Mouse (Mus musculus): ENCODE measurements around the gene A130010J15Rik. TPM values are rescaled to one million over a fixed set of nuclear protein-coding genes. Genes with fewer than 3 reads are reported as not detected.
A peak's percentile ranks its signal among the peaks of the same experiment; 100 is the strongest.

Gene A130010J15Rik
- total and polyA plus RNA-seq, 2 experiments from 2014 or later, result 8.9 to 11.2 TPM

GRCm38 (mm10) chr1:193181104-193181503 lies 13.3 kb downstream of the A130010J15Rik start:
- Histone ChIP-seq H3K36me3 (ENCODE audit: insufficient read depth, low read length) (no peaks in the 10 kb centered on the region), H3K9me3 (ENCODE audit: low read length) (no peaks in the 10 kb centered on the region), H3K9ac (replicated peaks; ENCODE audit: low read length) (no peak overlapping the region), H3K4me2 (ENCODE audit: low read depth, low read length) (no peak overlapping the region), H3K27me3 (ENCODE audit: insufficient read depth, low read length) (no peaks in the 10 kb centered on the region), H3K27ac (no peak overlapping the region), H3K4me3 (ENCODE audit: low read length) (no peak overlapping the region), H3K4me1 (ENCODE audit: insufficient read depth, low read length) (no peaks in the 10 kb centered on the region)
- DNase-seq (ENCODE audit: low spot score) (no peak), ATAC-seq (no peak)
- 89% methylated on average over 3 of the region's 3 CpGs for WGBS
- TF ChIP-seq CTCF (IDR thresholded peaks at IDR 0.05; ENCODE audit: low read depth), result no peak

- Histone ChIP-seq H3K4me2 (ENCODE audit: low read depth, low read length) (no peak overlapping the region), H3K4me1 (ENCODE audit: insufficient read depth, low read length) (0 out of 2 replicates have a peak, but pooled peaks cover 3% of the 10 kb centered on the region), H3K4me3 (ENCODE audit: low read length) (no peak overlapping the region), H3K36me3 (ENCODE audit: insufficient read depth, low read length) (no peaks in the 10 kb centered on the region), H3K9me3 (ENCODE audit: low read length) (no peaks in the 10 kb centered on the region), H3K27me3 (ENCODE audit: insufficient read depth, low read length) (no peaks in the 10 kb centered on the region), H3K9ac (replicated peaks; ENCODE audit: low read length) (no peak overlapping the region), H3K27ac (0 out of 2 replicates have a peak overlapping the region, but pooled peaks have one; percentile 12)
- WGBS, result 85% methylated on average over 6 of the region's 6 CpGs
- ATAC-seq, result no peak
- no peak for DNase-seq (ENCODE audit: low spot score)
- no peak for TF ChIP-seq CTCF (IDR thresholded peaks at IDR 0.05; ENCODE audit: low read depth)
Observed at GRCm38 (mm10) chr1:193188257-193188656, 20.4 kb downstream of the A130010J15Rik start.

GRCm38 (mm10) chr1:193189151-193189621 lies 21.3 kb downstream of the A130010J15Rik start:
- no peaks in the 10 kb centered on the region for H3K36me3 ChIP-seq (ENCODE audit: insufficient read depth, low read length)
- no peak overlapping the region for H3K9ac ChIP-seq (replicated peaks; ENCODE audit: low read length)
- peak; percentile 50 for DNase-seq (ENCODE audit: low spot score)
- TF ChIP-seq CTCF (IDR thresholded peaks at IDR 0.05; ENCODE audit: low read depth), result no peak
- H3K9me3 ChIP-seq (ENCODE audit: low read length), result no peaks in the 10 kb centered on the region
- WGBS, result 33% methylated on average over 9 of the region's 9 CpGs
- ATAC-seq, result peak; percentile 79
- peak overlapping the region; percentile 64 for H3K27ac ChIP-seq
- H3K4me2 ChIP-seq (ENCODE audit: low read depth, low read length), result no peak overlapping the region
- no peak overlapping the region for H3K4me3 ChIP-seq (ENCODE audit: low read length)
- 0 out of 2 replicates have a peak, but pooled peaks cover 3% of the 10 kb centered on the region for H3K4me1 ChIP-seq (ENCODE audit: insufficient read depth, low read length)
- H3K27me3 ChIP-seq (ENCODE audit: insufficient read depth, low read length), result no peaks in the 10 kb centered on the region

GRCm38 (mm10) chr1:193189771-193190170 lies 21.9 kb downstream of the A130010J15Rik start:
- Histone ChIP-seq H3K9me3 (ENCODE audit: low read length) (no peaks in the 10 kb centered on the region), H3K27ac (peak overlapping the region; percentile 64), H3K9ac (replicated peaks; ENCODE audit: low read length) (no peak overlapping the region), H3K4me3 (ENCODE audit: low read length) (no peak overlapping the region), H3K36me3 (ENCODE audit: insufficient read depth, low read length) (no peaks in the 10 kb centered on the region), H3K27me3 (ENCODE audit: insufficient read depth, low read length) (no peaks in the 10 kb centered on the region), H3K4me1 (ENCODE audit: insufficient read depth, low read length) (0 out of 2 replicates have a peak, but pooled peaks cover 3% of the 10 kb centered on the region), H3K4me2 (ENCODE audit: low read depth, low read length) (no peak overlapping the region)
- DNase-seq (ENCODE audit: low spot score), result no peak
- no peak for ATAC-seq
- WGBS, result 58% methylated on average over 3 of the region's 3 CpGs
- no peak for TF ChIP-seq CTCF (IDR thresholded peaks at IDR 0.05; ENCODE audit: low read depth)

- ATAC-seq (no peak), DNase-seq (ENCODE audit: low spot score) (no peak)
- Histone ChIP-seq H3K36me3 (ENCODE audit: insufficient read depth, low read length) (no peaks in the 10 kb centered on the region), H3K9ac (replicated peaks; ENCODE audit: low read length) (no peak overlapping the region), H3K9me3 (ENCODE audit: low read length) (no peaks in the 10 kb centered on the region), H3K27ac (no peak overlapping the region), H3K4me1 (ENCODE audit: insufficient read depth, low read length) (0 out of 2 replicates have a peak, but pooled peaks cover 3% of the 10 kb centered on the region), H3K4me3 (ENCODE audit: low read length) (no peak overlapping the region), H3K27me3 (ENCODE audit: insufficient read depth, low read length) (no peaks in the 10 kb centered on the region), H3K4me2 (ENCODE audit: low read depth, low read length) (no peak overlapping the region)
- no peak for TF ChIP-seq CTCF (IDR thresholded peaks at IDR 0.05; ENCODE audit: low read depth)
- WGBS, result 87% methylated on average over 7 of the region's 7 CpGs
Observed at GRCm38 (mm10) chr1:193191675-193192283, 23.9 kb downstream of the A130010J15Rik start.

- Histone ChIP-seq H3K4me1 (ENCODE audit: insufficient read depth, low read length) (0 out of 2 replicates have a peak, but pooled peaks cover 3% of the 10 kb centered on the region), H3K27me3 (ENCODE audit: insufficient read depth, low read length) (no peaks in the 10 kb centered on the region), H3K27ac (no peak overlapping the region), H3K4me2 (ENCODE audit: low read depth, low read length) (no peak overlapping the region), H3K4me3 (ENCODE audit: low read length) (no peak overlapping the region), H3K9ac (replicated peaks; ENCODE audit: low read length) (no peak overlapping the region), H3K9me3 (ENCODE audit: low read length) (no peaks in the 10 kb centered on the region), H3K36me3 (ENCODE audit: insufficient read depth, low read length) (no peaks in the 10 kb centered on the region)
- DNase-seq (ENCODE audit: low spot score) (no peak), ATAC-seq (no peak)
- 66% methylated on average over 3 of the region's 3 CpGs for WGBS
- TF ChIP-seq CTCF (IDR thresholded peaks at IDR 0.05; ENCODE audit: low read depth), result no peak
Observed at GRCm38 (mm10) chr1:193194416-193195140, 26.7 kb downstream of the A130010J15Rik start.
